Mouse (Mus musculus) layer of hippocampus, adult 2 months (tissue): ENCODE measurements around the gene Vstm4. TPM values are rescaled to one million over a fixed set of nuclear protein-coding genes. Genes with fewer than 3 reads are reported as not detected.

Experiments used
- DNase-seq, 2 experiments: peaks; one replicate each; pipeline ENCODE4 v3.0.0; 2022; ENCODE audit warnings: low spot score in 2 of 2
- H3K27ac ChIP-seq: fragments of 200-600 bp; 2 replicates; pipeline ENCODE4 v1.8.1; 2022
- H3K4me3 ChIP-seq: fragments of 200-600 bp; 2 replicates; pipeline ENCODE4 v1.8.1; 2022; ENCODE audit warnings: mild to moderate bottlenecking
- CTCF ChIP-seq: fragments of 200-600 bp; conservative IDR thresholded peaks from 2 replicates; pipeline ENCODE4 v1.8.1; 2022; ENCODE audit warnings: antibody characterized with exemption, mild to moderate bottlenecking, moderate library complexity
- long read RNA-seq, 2 experiments: library from polyadenylated mRNA; stranded (forward); transcript quantifications; one replicate each; pipeline ENCODE4 v2.0.0; 2021; ENCODE audit warnings: borderline mapping rate in 2 of 2
- total RNA-seq, 2 experiments: library from RNA; stranded (reverse); gene quantifications; 2 replicates each; pipeline ENCODE4 v1.2.3; 2021

The Vstm4 gene
- 1 to 10 TPM; 3.3 to 3.6 TPM for total RNA-seq
- long read RNA-seq, experiment 1, transcript Vstm4-201 (8 exons, 2,745 nt): major isoform, 7 of 7 reads
- long read RNA-seq, experiment 1, partial matches to known transcripts: 0 of 7 reads
- long read RNA-seq, experiment 1, other reads (novel, unspliced or antisense): 0 of 7 reads
- long read RNA-seq, experiment 2, transcript Vstm4-201 (8 exons, 2,745 nt): major isoform, 9 of 9 reads
- long read RNA-seq, experiment 2, partial matches to known transcripts: 0 of 9 reads
- long read RNA-seq, experiment 2, other reads (novel, unspliced or antisense): 0 of 9 reads

GRCm38 (mm10) chr14:32856681-32857328 is at the start of gene Vstm4:
TSS of gene Vstm4 (plus strand) at chr14:32856756.
- H3K4me3 ChIP-seq: peak within 1 kb of the TSS; percentile 57
- DNase-seq: peak; percentile 18 to 43
- peak within 1 kb of the TSS; percentile 77 for H3K27ac ChIP-seq
- no peak for TF ChIP-seq CTCF

- Histone ChIP-seq H3K4me3 (no peak overlapping the region), H3K27ac (no peak overlapping the region)
- DNase-seq: no peak
- no peak for TF ChIP-seq CTCF
Observed at GRCm38 (mm10) chr14:32810111-32810510, 46.4 kb upstream of the Vstm4 start.

- no peak for DNase-seq
- no peak for TF ChIP-seq CTCF
- H3K4me3 ChIP-seq: no peak overlapping the region
Observed at GRCm38 (mm10) chr14:32812429-32812828, 44.1 kb upstream of the Vstm4 start.

GRCm38 (mm10) chr14:32814961-32815360 is 41.6 kb upstream of the Vstm4 start:
- no peak for TF ChIP-seq CTCF
- Histone ChIP-seq H3K4me3 (no peak overlapping the region), H3K27ac (no peak overlapping the region)
- no peak for DNase-seq

More at GRCm38 (mm10) chr14:32812429-32812828, 44.1 kb upstream of the Vstm4 start:
- no peak overlapping the region for H3K27ac ChIP-seq

- DNase-seq: no peak
- no peak overlapping the region for H3K27ac ChIP-seq
- peak; percentile 41 for TF ChIP-seq CTCF
- H3K4me3 ChIP-seq: no peak overlapping the region
Observed at GRCm38 (mm10) chr14:32816533-32816932, 40.0 kb upstream of the Vstm4 start.

GRCm38 (mm10) chr14:32817258-32817657 is 39.3 kb upstream of the Vstm4 start:
- no peak for TF ChIP-seq CTCF
- no peak overlapping the region for H3K4me3 ChIP-seq
- H3K27ac ChIP-seq: no peak overlapping the region
- DNase-seq: no peak

- H3K27ac ChIP-seq: no peak overlapping the region
- DNase-seq: no peak
- no peak overlapping the region for H3K4me3 ChIP-seq
- no peak for TF ChIP-seq CTCF
Observed at GRCm38 (mm10) chr14:32819297-32819696, 37.3 kb upstream of the Vstm4 start.

- TF ChIP-seq CTCF: no peak
- Histone ChIP-seq H3K27ac (no peak overlapping the region), H3K4me3 (no peak overlapping the region)
- no peak for DNase-seq
Observed at GRCm38 (mm10) chr14:32822812-32823211, 33.7 kb upstream of the Vstm4 start.

- H3K27ac ChIP-seq: no peak overlapping the region
- no peak for DNase-seq
- no peak for TF ChIP-seq CTCF
- no peak overlapping the region for H3K4me3 ChIP-seq
Observed at GRCm38 (mm10) chr14:32823861-32824260, 32.7 kb upstream of the Vstm4 start.

- no peak for TF ChIP-seq CTCF
- H3K4me3 ChIP-seq: no peak overlapping the region
- H3K27ac ChIP-seq: no peak overlapping the region
- DNase-seq: no peak
Observed at GRCm38 (mm10) chr14:32824267-32825150, 32.0 kb upstream of the Vstm4 start.

GRCm38 (mm10) chr14:32825426-32826032 is 31.0 kb upstream of the Vstm4 start:
- no peak for TF ChIP-seq CTCF
- no peak overlapping the region for H3K4me3 ChIP-seq
- no peak for DNase-seq
- H3K27ac ChIP-seq: no peak overlapping the region

- DNase-seq: no peak
- TF ChIP-seq CTCF: no peak
- no peak overlapping the region for H3K27ac ChIP-seq
- H3K4me3 ChIP-seq: no peak overlapping the region
Observed at GRCm38 (mm10) chr14:32827165-32827564, 29.4 kb upstream of the Vstm4 start.
